Mouse (Mus musculus) left cerebral cortex, postnatal 4 days (tissue): ENCODE measurements at regions not wholly inside any gene's neighbourhood (a gene's known extent, or its start where the extent isn't known, plus 50 kb on each side); places are given as distances from the start of the nearest gene placed in this dataset.
A peak's percentile ranks its signal among the peaks of the same experiment; 100 is the strongest.

Experiments
- DNase-seq: peaks from one replicate; pipeline ENCODE4 v3.0.0-alpha.2; 2022
- intact Hi-C: fragments of 180-260 bp; cut with DNase I; formaldehyde crosslinking; loops from one replicate; pipeline ENCODE4 v1.15.1; 2025

GRCm38 (mm10) chr10:55767571-55767970 lies 339.1 kb upstream of the Msl3l2 start:
- intact Hi-C loops: no loop called here
- peak; percentile 53 for DNase-seq

GRCm38 (mm10) chr10:55769642-55770041 lies 337.1 kb upstream of the Msl3l2 start:
- no peak for DNase-seq
- intact Hi-C loops: no loop called here

- intact Hi-C loops: no loop called here
- DNase-seq: no peak
Measured at GRCm38 (mm10) chr10:55782674-55783469, 323.8 kb upstream of the Msl3l2 start.

GRCm38 (mm10) chr10:55813966-55814365 lies 292.8 kb upstream of the Msl3l2 start:
- DNase-seq: no peak
- intact Hi-C loops: no loop called here

- DNase-seq: no peak
Measured at GRCm38 (mm10) chr10:55851361-55851760, 255.4 kb upstream of the Msl3l2 start.

GRCm38 (mm10) chr10:55892606-55893005 lies 214.1 kb upstream of the Msl3l2 start:
- DNase-seq: no peak
- intact Hi-C loops: no loop called here

More at GRCm38 (mm10) chr10:55851361-55851760, 255.4 kb upstream of the Msl3l2 start:
- intact Hi-C loops: no loop called here

- no peak for DNase-seq
- intact Hi-C loops: no loop called here
Measured at GRCm38 (mm10) chr10:55929100-55929499, 177.6 kb upstream of the Msl3l2 start.

- DNase-seq: no peak
- intact Hi-C loops: no loop called here
Measured at GRCm38 (mm10) chr10:55933993-55934392, 172.7 kb upstream of the Msl3l2 start.

- intact Hi-C loops: no loop called here
- DNase-seq: no peak
Measured at GRCm38 (mm10) chr10:55935447-55935846, 171.3 kb upstream of the Msl3l2 start.

GRCm38 (mm10) chr10:55962627-55963203 lies 144.0 kb upstream of the Msl3l2 start:
- intact Hi-C loops: no loop called here
- no peak for DNase-seq
